Mouse (Mus musculus) olfactory bulb, adult 2 months (tissue): Measurements from ENCODE around the gene Mcm5.

Source experiments
- CTCF ChIP-seq: fragments of 200-500 bp; IDR thresholded peaks from 2 replicates; pipeline ENCODE4 v1.5.1; 2012; ENCODE audit warnings: low read depth, mild to moderate bottlenecking, low read length, moderate library complexity; ENCODE audit not compliant: insufficient read depth
- POLR2A ChIP-seq: fragments of 200-500 bp; IDR thresholded peaks from 2 replicates; pipeline ENCODE4 v1.6.1; 2012; ENCODE audit warnings: mild to moderate bottlenecking, low read depth, low read length, moderate library complexity; ENCODE audit not compliant: insufficient read depth

- TF ChIP-seq CTCF (no peak), POLR2A (no peak)
These were observed 24.8 kb upstream of the Mcm5 start for GRCm38 (mm10) chr8:75084382-75085064.
